Mouse (Mus musculus): ENCODE measurements around the gene Ttll5.

Ttll5 gene

DNA sequence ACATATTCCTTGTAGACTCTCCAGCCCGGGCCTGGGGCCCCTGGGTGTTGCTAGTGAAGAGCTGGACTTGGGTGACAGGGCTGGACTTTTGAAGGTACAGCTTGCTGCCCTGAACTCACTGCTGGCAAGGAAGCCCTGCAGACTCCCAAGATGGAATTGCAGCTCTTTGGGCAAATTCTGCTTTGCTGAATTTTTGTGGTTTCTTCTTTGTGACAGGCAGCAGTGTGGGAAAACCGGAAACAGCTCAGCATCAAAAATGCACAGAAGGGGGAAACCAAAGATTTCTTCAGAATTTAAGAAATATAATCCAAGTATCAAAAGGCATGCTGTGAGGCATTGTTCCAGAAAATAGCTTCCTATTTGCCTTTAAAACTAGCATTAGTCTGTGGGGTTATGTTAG is 189.7 kb downstream of the Ttll5 start:
- DNase-seq (ENCODE audit: low read depth): no peak

DNA sequence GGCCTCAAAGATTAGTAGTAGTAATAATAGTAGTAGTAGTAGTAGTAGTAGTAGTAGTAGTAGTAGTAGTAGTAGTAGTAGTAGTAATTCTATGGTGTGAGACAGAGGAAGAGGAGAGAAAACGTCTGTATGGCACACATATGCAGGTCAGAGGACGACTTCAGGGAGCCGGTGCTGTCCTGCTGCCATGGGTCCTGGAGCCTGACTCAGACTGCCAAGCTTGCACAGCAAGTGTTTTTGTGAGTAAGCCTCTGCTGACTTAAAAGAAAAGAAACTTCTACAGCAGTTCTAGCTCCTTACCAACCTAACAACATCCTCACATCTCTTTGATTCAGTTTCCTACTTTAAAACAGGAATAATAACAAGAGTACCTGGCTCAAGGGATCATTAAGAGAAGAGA is 190.2 kb downstream of the Ttll5 start:
- DNase-seq (ENCODE audit: low read depth): no peak

DNA sequence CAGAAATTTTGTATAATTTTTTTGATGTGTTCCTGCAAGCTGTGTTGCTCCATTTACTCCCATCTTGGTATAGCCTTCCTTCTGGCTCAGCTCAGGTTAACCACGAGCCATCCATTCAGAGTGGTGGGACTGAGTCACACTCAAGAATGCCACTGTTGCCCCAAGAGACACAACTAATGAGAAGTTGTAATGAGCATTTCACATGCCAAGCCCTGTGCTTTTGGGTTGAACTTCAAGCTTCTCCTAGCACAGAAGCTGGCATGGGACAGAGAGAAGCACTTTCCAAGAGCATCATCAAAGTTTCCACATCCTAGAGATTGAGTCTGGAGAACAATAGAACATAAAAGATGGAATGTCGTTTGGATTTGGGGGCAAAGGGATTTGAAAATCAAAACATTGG is 190.7 kb downstream of the Ttll5 start:
- no peak for DNase-seq (ENCODE audit: low read depth)

DNA sequence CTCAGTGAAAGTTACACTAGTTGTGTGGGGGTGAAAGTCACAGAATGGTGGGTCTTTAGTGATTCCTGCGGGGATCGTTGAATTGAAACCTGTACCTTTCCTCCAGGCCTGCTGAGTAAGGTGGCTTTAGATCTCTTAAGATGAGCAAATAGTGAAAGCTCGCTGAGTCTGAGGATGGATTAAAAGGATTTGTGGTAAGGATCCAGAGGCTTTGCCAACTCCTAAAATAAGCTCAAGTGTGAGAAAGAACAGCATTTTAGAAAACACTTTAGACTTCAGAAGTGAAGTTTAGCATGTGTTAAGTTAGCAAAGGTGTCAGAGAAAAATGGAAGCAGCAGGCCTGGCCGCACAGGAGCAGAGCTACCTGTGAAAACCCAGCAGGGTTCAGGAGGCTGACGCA is 192.9 kb downstream of the Ttll5 start:
- DNase-seq (ENCODE audit: low read depth): no peak

DNA sequence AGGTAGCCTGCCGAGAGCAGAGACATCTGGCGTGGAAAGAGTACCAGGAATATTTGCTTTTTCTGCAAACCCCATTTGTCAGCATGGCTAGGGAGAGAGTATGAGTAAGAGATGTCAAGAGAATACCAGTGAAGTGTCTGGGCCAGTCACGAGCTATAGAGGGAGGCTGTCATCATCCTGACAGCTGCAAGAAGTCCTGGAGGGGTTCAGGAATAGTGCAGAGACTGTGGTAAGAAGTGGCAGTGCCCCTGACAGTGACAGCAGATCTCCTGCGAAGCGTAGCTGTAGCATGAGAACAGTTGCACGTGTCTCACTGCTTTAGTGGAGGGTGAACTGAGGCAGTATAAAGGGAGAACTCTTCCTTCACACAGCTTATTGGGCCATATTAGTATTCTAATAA is 197.1 kb downstream of the Ttll5 start:
- no peak for DNase-seq (ENCODE audit: low read depth)

DNA sequence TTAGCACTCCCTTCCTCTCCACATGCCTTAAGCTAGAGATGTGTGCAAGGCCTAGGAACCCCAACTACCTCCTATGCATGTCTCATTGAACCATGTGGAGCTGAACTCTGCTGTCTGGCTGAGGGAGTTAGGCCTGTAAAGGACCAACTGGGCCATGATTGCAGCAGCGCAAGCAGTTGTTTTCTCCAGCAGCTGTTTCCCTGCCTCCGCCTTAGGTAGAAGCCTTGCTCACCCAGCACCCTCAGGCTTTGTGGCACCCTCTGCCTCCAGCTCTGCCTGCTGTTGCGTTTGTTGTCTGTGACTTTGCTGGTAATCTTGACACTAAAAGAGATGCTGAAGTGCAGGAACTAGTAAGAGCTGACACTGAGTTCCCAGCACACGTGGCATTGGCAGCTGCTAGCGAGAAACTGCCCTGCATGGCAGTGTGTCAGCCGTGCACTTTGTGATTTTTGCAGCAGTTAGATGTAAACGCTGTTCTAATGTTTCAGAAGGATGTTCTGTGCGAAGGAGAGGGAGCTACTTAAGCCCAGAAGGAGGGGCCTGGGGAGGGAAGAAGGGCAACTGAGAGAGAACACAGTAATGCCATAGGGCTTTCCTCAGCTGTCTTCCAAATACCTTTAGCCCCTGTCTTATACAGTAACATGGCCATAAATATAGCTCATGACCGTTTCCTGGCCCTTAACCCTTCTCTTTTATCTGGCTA is 198.0 kb downstream of the Ttll5 start:
- DNase-seq (ENCODE audit: low read depth): no peak

DNA sequence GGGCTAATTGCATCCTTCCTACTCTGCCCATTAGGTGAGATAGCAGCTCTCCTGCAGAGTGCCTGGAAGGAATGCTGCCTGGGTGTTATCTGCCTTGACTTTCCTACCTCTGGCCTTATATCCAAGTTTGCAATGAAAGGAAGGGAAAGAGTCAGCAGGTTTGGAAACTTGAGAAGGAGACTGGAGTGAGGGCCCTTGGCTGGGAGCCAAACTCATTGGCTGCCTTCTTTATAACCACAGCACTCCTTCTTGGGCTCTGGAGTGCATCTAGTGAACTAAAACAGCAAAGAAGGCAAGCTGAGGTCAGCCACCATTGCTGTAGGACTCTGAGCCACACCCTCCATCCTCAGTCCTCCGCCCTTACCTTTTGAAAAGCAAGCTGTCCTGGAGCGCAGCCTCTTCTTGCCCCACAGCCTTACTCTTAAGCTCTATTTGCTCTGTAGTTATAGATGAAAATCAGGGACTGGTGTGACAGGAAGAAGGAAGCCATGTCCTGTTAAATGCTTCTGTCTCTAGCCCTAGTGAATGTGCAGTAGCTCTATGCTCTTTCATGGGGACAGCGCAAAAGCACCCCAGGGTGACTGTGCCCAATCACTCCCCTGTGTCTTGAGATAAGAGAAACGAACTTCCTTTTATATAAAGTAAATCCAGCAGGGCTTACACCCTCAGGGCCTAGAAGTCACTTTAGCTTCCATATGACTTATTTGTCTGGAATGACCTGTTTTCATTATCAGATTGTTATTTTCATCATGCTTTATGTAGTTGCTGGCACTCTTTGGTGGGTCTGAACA is 198.8 kb downstream of the Ttll5 start:
- DNase-seq (ENCODE audit: low read depth): no peak

DNA sequence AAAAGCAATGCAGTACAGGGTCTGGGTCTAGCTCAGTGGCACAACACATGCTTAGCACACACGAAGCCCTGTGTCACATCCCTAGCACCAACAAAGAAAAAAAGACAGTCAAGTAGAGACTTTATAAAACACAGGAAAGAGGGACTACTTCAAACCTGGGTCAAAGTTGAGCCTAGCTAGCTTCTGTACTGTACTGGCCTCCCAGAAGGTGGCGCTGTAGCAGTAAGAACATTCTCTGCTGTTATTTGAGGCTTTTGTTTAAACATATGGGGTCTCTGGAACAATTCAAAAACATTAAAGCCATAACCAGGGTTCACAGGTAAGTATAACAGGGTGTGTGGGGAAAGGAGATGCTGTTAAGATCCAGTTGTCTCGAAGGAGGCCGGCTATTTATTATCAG is 200.0 kb downstream of the Ttll5 start:
- DNase-seq (ENCODE audit: low read depth): peak; percentile 70

DNA sequence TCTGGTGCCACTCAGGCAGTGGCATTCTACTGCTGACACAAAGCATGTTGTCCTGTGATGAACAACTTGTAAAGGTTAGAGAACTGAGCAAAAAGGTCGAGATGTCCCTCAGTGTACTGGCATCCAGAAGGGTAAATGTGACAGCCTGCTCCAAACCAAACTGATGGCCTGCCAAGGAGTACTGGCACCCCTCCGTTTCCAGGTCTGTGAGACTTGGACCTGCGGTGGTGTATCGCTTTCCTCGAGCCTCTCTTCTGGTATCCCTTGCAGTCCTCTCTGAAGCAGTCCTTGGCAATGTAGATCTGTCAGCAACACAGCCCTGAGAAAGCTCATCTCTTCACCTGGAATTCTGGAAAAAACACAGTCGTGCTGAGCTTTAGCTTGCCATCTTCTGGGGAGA is 201.0 kb downstream of the Ttll5 start:
- no peak for DNase-seq (ENCODE audit: low read depth)

DNA sequence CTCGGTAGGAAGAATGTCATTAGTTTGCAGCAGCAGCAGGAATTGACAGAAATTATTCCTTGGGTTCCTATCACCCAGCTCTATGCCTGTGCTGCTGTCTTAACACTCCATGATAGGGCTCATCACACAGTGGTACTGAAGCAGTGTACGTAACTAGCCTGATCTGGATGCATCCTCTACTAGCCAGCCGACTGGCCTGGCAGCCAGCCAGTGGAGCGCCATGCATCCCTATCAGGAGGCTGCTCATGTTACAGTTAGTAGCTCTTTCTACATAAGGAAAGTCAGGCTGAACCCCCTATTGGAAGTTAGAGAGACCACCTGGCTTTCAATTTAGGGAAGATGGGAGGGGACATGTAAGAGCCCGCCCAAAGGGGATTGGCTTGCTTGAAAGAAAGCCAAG is 202.5 kb downstream of the Ttll5 start:
- no peak for DNase-seq (ENCODE audit: low read depth)

DNA sequence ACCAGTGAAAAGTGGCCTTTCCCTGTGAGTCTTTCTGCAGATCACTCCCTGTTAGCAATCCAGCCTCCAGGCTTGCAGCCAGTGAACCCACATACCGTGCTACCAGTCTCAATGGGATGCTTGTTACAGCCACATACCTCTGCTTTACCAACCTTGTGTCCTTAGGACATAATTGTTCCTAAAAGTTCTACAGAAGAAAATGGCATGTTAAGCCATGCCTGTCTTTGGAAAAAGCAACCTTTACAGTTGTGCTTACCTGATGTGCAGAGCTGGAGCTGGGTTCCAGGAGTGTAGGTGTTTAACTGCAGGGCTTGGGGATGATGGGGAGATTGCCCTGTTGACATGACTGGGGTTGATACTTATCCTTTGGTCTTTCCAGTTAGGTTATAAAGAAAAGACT is 203.3 kb downstream of the Ttll5 start:
- no peak for DNase-seq (ENCODE audit: low read depth)

DNA sequence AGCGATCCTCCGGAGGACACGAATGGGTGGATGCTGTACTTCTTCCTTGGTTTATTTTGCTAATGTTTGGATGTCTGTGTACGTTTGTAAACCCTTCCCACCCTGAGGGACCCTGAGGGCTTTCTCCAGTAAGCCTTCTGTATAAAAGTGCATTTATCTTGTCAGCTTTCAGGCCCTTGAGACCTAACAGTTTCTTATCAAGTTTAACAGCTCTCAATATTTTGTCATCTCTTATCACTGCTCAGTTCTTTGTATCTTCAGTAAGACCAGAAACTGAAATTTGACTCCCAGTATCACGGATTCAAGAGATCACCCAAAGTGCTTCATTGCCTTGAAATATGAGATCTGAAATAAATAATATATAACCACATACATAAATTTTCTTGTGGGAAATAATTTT is 206.5 kb downstream of the Ttll5 start:
- DNase-seq (ENCODE audit: low read depth): no peak

DNA sequence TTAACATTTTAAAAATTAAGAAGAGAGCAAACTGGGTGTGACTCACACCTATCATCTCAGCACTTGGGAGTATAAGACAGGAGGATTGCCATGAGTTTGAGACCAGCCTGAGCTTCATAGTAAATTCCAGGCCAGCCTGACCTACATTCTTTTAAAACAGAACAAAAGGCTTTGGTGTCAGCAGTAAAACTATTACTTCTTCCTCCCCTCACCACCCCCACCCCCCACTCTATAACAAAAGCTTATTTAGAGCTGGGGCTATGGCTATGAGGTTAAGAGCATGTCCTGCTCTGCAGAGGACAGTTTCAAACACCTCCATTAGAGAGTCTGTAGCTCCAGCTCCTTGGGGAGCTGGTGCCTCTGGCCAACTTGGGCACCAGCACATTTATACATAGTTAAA is 211.1 kb downstream of the Ttll5 start:
- no peak for DNase-seq (ENCODE audit: low read depth)

DNA sequence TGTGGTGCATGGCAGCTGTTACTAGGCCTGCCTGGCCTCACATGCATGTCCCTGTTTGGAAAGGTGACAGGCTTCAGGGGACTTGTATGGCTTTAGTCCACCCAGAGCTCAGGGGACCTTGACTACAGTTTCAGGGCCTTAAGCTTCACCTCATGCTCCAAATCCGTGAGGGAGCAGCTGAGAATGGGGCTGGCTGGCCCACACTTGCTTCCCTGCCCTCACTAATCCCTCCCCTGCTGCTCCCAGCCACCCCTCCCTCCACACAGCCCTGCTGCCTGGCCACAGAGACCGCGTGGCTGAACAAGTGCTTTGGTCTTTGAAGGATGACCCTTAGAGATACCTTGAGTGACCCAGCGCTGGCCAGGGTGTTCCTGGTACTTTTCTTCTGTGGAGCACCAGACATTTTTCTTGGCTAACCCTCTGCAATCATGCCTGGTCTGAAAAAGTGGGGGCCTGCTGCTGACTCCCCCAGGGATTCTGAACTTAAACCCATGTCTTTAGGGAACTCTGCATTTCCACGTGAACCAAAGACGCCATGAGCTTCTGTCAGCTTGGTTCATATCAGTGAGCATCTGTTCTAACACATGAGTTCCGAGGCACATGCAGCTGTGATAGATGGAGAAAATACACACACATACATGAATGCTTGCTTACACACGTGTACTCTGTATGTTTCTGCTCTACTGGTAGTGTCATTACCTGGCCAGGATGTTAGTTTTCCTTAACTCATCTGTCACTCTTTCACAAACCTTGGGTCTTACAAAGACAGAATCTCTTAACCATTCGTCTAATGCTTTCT is 212.1 kb downstream of the Ttll5 start:
- no peak for DNase-seq (ENCODE audit: low read depth)

DNA sequence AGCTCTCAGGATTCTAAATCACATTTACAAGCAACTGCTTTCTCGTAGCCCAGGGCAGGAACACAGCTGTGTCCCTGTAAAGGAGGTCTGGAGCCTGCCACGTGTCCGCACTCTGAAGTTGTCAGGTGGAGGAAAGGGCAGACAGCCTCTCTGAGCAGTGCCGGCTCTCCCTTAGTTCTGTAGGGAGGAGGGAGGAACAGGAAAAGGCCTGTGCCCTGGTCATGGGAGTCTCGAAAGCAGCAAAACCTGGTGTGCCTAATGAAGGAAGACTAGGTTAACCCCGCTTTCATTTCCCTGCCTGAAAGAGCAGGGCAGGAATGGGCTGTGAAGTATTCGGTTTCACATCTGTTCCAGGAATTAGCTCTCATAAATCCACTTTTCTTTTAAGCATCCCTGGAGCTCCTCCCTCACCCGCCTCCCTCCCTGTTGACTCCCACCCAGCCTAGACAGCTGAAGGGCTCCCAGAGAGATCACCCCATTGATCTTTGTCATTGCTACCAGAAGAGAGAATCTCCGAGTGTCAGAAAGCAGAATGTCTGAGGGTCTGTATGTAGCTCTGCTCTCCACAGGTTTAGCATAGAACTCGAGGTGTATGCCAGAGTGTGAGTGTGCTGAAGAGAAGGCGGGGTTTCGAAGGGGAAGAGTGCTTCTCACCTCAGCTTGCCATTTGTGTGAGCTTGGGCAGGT is 212.9 kb downstream of the Ttll5 start:
- no peak for DNase-seq (ENCODE audit: low read depth)

DNA sequence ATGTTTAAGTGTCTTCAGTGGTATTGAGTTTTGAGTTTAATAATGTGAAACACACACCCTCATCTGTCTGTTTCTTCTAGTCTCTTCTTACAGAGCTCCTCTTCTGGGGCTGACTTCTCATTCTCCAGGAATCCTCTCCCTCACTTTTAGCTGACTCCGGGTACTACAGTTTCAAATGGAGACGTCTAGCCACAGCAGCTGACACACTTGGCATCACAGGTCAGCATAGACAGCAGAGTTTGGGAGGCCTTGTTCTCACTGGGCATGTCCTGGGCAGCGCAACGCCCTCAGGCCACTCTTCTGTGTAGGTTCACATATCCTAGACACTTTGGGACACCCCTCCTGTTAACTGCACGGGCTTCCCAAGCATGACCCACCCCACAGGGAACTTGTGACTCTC is 214.6 kb downstream of the Ttll5 start:
- no peak for DNase-seq (ENCODE audit: low read depth)

DNA sequence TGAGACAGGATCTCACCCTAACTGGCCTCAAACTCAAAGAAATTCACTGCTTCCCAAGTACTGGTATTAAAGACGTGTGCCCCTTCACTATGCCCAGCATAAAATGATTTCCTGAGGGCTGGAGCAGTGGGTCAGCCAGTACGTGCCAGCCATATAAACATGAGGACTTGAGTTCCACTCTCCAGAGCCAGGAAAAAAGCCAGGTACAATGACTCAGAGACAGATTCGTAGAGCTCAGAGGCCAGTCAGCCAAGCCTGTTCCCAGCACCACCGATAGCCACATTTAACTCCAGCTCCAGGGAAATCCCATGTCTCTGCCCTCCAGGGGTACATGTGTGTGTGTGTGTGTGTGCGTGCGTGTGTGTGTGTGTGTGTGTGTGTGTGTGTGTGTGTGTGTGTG is 215.3 kb downstream of the Ttll5 start:
- DNase-seq (ENCODE audit: low read depth): no peak

DNA sequence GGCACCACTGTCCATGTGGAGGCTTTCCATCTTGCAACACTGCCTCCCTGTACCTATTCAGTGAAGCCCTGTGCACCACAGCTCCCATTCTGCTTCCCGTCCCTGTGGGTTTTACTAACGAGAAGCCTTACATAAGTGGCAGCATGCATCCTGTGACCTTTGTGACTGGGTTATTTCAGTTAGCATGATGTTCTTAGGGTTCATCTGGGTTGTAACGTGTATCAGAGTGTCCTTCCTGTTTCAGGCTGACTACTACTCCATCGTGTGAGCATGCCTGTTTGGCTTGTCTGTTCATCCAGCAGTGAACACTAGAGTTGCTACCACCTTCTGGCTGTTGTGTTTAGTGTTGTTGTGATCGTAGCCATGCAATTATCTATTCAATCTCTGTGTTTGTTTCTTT is 221.7 kb downstream of the Ttll5 start:
- peak; percentile 84 for DNase-seq (ENCODE audit: low read depth)

DNA sequence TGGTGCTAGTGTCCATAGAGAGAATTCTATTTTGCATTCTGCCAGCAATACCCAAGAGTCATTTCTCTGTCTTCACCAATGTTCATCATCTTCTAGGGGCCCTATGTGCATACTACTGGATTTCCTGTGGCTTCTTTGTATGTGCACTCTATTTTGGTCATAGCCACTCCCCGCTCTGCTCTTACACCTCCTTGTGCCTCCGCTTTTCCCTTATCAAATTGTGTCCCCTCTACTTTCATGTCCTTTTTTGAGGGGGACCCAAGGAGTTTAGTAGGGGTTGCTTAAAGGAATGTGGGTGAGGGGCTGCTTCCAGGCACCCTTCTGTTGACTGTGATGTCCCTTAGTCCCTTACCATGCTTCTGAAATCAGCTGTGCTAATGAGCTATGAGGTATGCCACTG is 222.3 kb downstream of the Ttll5 start:
- DNase-seq (ENCODE audit: low read depth): peak; percentile 58

DNA sequence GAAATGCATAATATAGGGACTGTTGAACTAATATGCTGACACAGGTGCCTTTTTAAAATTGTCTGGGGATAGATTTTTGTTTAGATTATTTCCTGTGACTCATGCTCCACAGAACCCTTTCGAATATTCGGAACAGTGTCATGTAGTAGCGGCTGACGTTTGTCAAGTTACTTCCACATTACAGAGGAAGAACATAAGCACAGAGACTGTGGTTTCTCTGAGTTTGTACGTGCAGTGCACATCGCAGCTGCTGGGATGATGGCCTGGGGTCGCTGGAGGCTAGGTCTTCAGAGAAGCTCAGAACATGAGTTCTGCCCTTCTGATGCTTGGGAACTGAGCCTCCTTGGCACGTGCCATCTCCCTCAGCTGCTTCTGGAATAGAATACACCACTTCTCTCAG is 222.9 kb downstream of the Ttll5 start:
- peak; percentile 66 for DNase-seq (ENCODE audit: low read depth)

DNA sequence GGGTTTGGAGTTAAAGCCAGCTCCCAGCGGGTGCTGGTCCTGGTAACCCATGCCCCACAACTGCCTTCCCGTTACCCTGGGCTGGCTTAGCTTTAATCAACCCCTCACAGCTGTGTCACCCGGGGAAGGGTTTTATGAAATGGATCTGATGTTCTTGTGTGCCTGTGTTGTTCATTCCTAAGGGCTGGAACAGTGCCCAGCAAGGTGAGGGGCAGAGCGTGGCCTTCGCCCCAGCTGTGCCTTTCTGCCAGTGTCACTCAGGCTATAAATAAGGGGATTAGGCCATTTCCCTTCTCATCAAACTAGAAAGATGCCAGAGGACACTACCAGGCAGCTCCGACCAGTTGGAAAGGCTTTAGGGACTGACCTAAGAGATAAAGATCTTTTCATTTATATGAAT is 225.4 kb downstream of the Ttll5 start:
- no peak for DNase-seq (ENCODE audit: low read depth)

DNA sequence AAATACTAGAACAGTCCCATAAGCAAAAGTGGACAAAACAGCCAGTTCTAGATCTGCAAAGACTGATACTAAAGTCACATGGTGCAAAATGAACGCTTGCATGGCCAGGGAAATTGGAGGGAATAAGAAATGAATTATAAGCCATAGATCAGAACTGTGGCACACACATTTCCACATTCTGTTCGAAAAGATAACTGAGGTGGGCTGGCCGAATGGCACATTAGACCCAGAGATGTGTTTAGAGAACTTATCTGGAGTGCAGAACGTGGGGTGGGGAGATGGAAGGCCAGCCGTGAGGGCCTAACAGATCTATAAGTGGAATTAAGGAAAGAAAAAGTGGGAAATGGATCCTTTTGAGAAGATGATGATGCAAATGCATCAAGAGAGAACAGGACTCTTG is 227.0 kb downstream of the Ttll5 start:
- no peak for DNase-seq (ENCODE audit: low read depth)

DNA sequence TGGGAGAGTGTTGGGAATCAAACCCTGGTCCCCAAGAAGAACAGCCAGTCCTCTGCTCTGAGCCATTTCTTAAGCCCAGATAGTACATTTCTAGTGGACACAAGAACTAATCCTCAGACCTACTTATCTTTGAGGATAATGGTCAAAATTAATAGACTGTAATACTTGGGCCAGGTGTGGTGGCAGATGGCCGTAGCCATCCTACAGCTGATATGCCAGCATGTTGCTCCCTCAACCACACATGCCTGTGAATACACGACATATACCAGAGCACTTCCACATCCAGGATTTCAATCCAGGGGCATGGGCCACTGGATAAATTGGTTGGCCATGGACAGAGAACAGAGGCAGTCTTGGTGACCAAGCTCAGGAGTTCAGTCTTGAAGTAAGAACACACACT is 230.8 kb downstream of the Ttll5 start:
- no peak for DNase-seq (ENCODE audit: low read depth)

All from induced T-regulatory cell, adult 2 months (primary cell).